Mouse (Mus musculus) stomach, embryonic 15.5 days (tissue): ENCODE results near the gene Olfr569. TPM values are rescaled to one million over a fixed set of nuclear protein-coding genes. Genes with fewer than 3 reads are reported as not detected.

Source experiments
- polyA plus RNA-seq: library from polyadenylated mRNA; unstranded; fragments of >200 nt; fragmentation: Nextera tagmentation; extraction: Ambion mirVana; gene quantifications from 2 replicates; pipeline ENCODE4 v1.2.1, GENCODE M21; 2015

Olfr569 gene
- polyA plus RNA-seq, 1 experiment from 2014 or later: not detected

Other genes starting within 250 kb of the Olfr569 start
- gene Olfr555, start 232.1 kb downstream of the Olfr569 start, polyA plus RNA-seq: not detected in 2 replicates
- not detected in 2 replicates for gene Olfr556, start 226.0 kb downstream of the Olfr569 start, polyA plus RNA-seq
- 12.8 and 13.6 TPM in 2 replicates for gene Trim68, start 203.6 kb downstream of the Olfr569 start, polyA plus RNA-seq
- gene Olfr557, start 195.0 kb downstream of the Olfr569 start, polyA plus RNA-seq: not detected in 2 replicates
- 0.18 and 0.30 TPM in 2 replicates for gene Olfr558, start 188.7 kb downstream of the Olfr569 start, polyA plus RNA-seq
- gene Olfr33, start 171.8 kb downstream of the Olfr569 start, polyA plus RNA-seq: not detected in 2 replicates
- gene Olfr559, start 163.4 kb downstream of the Olfr569 start, polyA plus RNA-seq: not detected in 2 replicates
- not detected in 2 replicates for gene Olfr560, start 131.5 kb downstream of the Olfr569 start, polyA plus RNA-seq
- gene Olfr78, start 131.4 kb downstream of the Olfr569 start, polyA plus RNA-seq: 0.28 and 0.44 TPM in 2 replicates
- not detected in 2 replicates for gene Olfr561, start 119.7 kb downstream of the Olfr569 start, polyA plus RNA-seq
- not detected in 2 replicates for gene Olfr564, start 87.4 kb downstream of the Olfr569 start, polyA plus RNA-seq
- gene Olfr566, start 32.1 kb downstream of the Olfr569 start, polyA plus RNA-seq: not detected in 2 replicates
- gene Olfr568, start 13.8 kb downstream of the Olfr569 start, polyA plus RNA-seq: not detected in 2 replicates
- not detected in 2 replicates for gene Olfr570, start 3.7 kb upstream of the Olfr569 start, polyA plus RNA-seq
- not detected in 2 replicates for gene Olfr571, start 26.7 kb upstream of the Olfr569 start, polyA plus RNA-seq
- gene Olfr572, start 33.5 kb upstream of the Olfr569 start, polyA plus RNA-seq: not detected in 2 replicates
- gene Olfr573-ps1, start 51.7 kb upstream of the Olfr569 start, polyA plus RNA-seq: not detected in 2 replicates
- not detected in 2 replicates for gene Olfr574, start 57.6 kb upstream of the Olfr569 start, polyA plus RNA-seq
- not detected in 2 replicates for gene Olfr575, start 67.9 kb upstream of the Olfr569 start, polyA plus RNA-seq
- not detected in 2 replicates for gene Olfr576, start 71.8 kb upstream of the Olfr569 start, polyA plus RNA-seq
- not detected in 2 replicates for gene Olfr577, start 85.1 kb upstream of the Olfr569 start, polyA plus RNA-seq
- gene Olfr578, start 98.4 kb upstream of the Olfr569 start, polyA plus RNA-seq: not detected in 2 replicates
- gene Olfr582, start 147.1 kb upstream of the Olfr569 start, polyA plus RNA-seq: not detected in 2 replicates
- not detected in 2 replicates for gene Olfr583, start 160.4 kb upstream of the Olfr569 start, polyA plus RNA-seq
- not detected in 2 replicates for gene Olfr584, start 191.0 kb upstream of the Olfr569 start, polyA plus RNA-seq
- gene Olfr585, start 206.8 kb upstream of the Olfr569 start, polyA plus RNA-seq: not detected in 2 replicates
- gene Olfr586, start 234.8 kb upstream of the Olfr569 start, polyA plus RNA-seq: not detected in 2 replicates
- not detected in 2 replicates for gene Olfr588-ps1, start 250.0 kb upstream of the Olfr569 start, polyA plus RNA-seq